Mouse (Mus musculus) lung, adult 2 months (tissue): Measurements from ENCODE around the gene Ttyh2.

Experiments
- CTCF ChIP-seq: fragments of 200-500 bp; IDR thresholded peaks from 2 replicates; pipeline ENCODE4 v1.5.1; 2011; ENCODE audit warnings: mild to moderate bottlenecking, low read length, control low read depth; ENCODE audit not compliant: insufficient read depth
- POLR2A ChIP-seq: fragments of 200-500 bp; IDR thresholded peaks from 2 replicates; pipeline ENCODE4 v1.6.1; 2011; ENCODE audit warnings: low read depth, mild to moderate bottlenecking, control low read depth, low read length, borderline replicate concordance; ENCODE audit errors: extremely low read depth

DNA sequence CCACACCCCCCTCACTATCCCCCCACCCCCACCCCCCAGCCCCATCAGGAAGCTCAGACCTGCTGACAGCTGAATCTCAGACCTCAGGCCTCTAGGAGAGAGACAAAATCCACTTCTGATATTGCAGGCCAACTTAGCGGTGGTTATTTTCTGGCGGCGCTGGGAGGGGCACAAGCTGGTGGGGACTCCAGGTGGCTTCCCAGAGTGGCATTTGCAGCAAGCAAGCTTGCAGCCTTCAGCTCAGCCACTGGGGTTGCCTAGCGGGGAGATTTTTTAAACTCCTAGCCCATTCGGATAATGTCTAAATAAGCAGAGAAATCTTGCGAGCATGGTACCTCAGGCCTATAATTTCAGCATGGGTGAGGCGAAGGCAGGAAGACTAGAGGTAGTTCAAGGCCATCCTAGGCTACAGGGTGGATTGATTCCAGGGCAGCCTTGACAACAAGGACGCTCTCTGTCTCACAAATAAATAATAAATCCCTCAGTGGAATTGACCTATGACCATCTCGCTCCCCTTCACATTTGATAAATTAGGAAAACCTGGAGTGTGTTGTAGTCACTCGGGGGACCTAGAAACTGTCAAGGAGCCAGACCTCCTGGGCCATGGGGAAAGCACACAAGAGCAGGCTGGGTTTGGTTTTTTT lies 36.5 kb upstream of the Ttyh2 start:
- TF ChIP-seq CTCF (no peak), POLR2A (no peak)
